Mouse (Mus musculus) olfactory bulb, adult 2 months (tissue): ENCODE measurements around the gene Tex28.

Experiments used
- CTCF ChIP-seq: fragments of 200-500 bp; IDR thresholded peaks from 2 replicates; pipeline ENCODE4 v1.5.1; 2012; ENCODE audit warnings: low read depth, mild to moderate bottlenecking, low read length, moderate library complexity; ENCODE audit not compliant: insufficient read depth
- POLR2A ChIP-seq: fragments of 200-500 bp; IDR thresholded peaks from 2 replicates; pipeline ENCODE4 v1.6.1; 2012; ENCODE audit warnings: mild to moderate bottlenecking, low read depth, low read length, moderate library complexity; ENCODE audit not compliant: insufficient read depth

DNA sequence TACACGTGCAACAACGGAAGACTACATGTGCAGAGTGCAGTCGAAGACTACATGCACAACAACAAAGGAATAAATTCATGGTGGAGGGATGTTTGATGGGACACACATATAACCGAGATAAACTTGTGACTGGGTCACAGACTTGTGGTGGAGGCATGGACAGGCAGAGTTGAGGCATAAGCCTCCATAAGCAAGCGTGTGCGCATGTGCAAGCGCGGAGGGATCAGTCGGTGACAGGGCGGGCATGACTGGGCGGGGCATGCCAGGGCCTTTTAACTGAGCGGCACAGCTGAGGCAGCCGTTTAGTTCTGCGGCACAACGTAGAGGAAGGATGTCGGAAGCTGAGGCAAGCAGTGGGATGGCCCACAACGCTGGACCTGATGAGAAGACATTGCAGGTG lies 9.3 kb upstream of the Tex28 start, which contains the start of gene Tktl1:
- TF ChIP-seq POLR2A, result no peak
- TF ChIP-seq CTCF, result no peak
